Mouse (Mus musculus): ENCODE data around the gene Foxn1.

Gene Foxn1

DNA sequence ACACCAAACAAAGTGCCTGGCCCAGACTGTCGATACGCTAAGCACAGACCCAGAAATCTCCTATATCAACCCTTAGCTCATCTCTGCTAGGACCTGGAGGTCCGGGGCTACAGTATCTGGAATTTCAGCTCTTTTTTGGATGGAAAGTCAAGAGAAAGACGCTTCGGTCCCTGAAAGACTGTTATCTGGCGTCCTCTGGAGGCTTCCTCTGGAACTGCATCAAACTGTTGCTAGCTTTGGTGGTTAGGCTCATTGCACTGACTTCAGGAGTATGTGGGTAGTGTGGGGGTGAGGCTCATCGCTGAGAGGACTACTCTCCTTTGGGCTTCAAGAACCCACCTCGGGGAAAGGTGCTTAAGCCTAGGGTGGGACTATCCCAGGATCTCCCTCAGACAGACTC is 13.3 kb upstream of the Foxn1 start:
- peak; percentile 88 to 89 for DNase-seq

DNA sequence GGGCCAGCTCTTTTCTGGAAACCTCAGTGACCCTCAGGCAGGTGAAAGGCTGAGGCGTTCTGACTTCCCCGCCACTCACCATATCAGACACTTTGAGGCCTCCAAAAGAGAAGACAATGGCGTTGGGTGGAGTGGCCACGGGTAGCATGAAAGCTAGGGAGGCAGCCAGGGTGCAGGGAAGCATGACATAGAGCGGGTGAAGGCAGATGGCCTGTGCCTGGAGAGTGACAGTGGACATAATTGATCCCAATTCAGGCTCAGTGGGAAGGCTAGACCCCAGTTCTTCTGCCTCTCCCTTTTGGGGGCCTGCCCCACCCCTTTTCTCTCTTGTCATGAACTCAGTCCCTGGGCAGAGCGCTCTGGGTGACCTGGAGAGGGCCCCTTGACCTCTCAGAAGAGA is 11.9 kb upstream of the Foxn1 start:
- DNase-seq = no peak

DNA sequence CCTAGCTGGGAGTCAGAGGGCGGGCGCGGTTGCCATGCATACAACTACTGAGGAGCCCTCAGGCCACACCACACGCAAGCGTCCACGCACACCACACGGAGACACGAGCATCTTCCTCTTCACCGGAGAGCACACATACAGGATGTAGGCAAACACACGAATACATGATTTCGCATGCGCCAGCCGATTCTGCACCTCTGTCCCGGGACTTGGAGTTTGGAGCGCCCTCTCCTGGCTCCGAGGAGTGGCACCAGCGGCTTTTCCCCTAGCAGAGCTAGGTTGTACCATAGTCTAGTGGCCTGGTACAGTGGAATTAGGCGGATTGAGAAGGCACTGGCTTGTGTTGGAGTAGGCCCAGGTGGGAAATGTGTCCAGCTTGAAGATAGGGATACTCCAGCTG is 11.0 kb upstream of the Foxn1 start:
- peak; percentile 86 to 89 for DNase-seq

DNA sequence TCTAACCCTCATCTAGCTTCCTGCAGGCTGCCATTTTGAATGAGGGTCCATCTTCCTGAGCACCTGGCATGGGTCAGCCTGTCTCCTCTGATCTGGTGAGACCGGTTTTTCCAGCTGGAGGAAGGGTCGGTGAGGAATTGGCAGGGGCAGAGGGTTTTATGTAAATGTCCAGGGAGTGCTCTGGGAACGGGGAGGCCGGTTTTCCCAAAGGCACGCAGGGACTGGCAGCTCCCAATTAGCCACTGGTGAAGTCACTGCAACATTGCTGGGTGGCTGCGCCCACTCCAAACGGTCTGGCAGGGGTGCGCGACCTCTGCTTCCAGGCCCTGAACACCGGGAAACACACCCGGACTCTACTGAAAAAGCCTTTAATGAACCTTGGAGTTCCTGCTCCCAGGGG is 10.6 kb upstream of the Foxn1 start:
- peak in 1 of 2 experiments; percentile 50 for DNase-seq

DNA sequence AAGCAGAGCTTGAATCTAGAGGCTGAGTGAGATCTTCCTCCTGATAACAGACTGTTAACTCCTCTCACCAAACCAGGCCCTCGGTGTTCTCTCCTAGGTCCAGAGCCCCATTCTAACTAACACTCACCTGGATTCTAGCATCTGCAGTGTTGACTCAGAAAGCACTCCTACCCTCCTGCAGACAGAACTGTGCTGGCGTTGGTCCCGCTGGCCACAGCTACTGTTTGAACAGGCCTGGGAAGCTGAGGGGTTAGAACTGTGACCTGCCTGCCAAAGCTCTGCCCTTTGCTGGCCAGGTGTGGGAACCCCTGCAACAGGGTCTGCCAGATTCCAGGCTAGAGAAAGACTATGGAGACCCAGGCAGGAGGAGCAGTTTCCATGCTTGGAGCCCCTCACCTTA is 6.4 kb upstream of the Foxn1 start:
- no peak for DNase-seq

DNA sequence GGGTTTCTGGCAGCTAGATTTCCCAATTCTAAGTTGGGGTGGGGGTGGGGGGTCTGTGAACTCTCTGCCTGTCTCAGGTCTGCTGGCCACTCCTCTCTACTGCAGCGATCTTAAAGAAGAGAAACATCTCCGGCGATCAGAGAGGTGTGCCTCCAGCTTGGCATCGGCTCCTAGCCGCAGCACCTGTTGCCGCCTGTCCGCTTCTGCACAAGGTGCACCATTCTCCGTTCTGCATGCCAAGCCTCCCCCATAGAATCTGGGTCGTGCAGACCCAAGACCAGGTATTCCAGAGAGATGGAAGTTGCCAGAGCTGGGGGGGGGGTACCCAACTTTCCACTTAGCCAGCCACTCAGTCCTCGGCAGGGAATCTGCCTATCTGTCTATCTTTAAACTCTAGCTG is 582 bp downstream of the Foxn1 start:
- DNase-seq = no peak

DNA sequence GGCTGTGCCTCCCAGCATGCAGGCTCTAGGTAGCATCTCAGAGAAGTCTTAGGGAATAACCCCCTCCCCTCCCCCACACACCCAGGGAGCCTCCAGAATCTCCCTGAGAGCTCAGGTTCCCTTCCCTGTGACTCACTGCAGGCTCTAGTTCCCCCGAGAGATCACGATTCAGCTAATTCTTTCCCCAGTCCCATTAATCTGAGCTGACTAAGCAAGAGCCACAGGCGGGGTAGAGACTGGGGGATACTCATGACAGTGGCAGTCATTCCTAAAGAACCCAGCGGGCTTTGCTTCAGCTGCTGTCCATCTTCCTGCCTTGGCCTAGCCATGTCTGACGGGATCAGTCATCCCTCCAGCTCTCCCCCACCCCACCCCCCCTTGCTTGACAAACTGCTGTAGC is 3.7 kb downstream of the Foxn1 start:
- no peak for DNase-seq

DNA sequence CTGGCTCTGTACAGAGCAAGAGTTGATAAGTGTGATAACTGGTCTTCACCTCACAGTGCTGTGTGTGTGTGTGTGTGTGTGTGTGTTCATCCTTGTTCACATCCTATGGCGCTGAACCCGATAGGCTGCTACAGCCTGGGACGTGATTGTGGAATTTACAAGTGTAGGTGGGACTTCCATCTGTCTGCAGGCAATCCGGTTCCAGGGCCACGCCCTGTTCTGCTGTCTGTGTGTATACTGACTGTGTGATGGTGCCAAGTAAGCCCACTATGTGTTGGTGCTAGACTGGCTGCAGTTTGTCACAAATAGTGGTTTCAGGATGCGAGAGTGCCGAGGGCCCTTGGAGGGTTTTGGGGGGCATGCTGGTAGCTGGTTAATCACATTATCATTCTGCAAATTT is 4.1 kb downstream of the Foxn1 start:
- DNase-seq = no peak

DNA sequence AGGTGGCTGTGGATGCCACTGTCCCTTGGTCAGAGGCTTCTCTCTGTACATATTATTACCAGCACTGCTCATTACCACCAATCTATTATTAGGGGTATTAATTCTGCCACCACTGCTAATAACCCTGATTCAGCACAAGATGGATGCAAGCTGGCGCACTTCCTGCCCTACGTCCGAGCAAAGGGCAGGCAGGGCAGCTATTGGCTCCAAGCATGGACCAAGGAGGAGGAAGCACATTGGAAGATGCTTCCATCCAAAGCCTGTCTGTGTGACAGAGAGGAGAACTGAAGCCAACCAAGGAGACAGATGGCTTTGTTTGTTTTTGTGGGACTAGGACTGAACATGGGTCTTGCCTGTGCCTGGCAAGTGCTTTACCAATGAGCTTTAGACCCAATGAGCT is 5.4 kb downstream of the Foxn1 start:
- no peak for DNase-seq

DNA sequence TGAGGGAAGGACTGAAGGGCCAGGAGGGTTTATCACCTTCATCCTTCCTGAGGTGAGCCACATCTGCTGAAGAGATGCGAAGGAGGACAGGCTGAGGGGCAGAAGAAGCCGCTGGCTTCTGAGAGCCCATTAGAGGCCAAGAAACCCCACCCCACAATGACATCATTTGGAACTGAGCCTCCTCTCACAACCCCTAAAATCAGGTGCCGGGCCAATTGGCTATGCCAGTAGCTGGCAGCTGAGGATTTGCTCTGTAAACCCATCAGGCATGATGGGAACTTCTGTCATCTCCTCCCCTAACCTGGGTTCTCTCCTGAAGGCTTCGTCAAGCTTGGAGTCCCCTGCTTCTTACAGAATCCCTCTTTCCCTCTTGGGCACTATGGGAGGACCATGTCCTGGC is 6.0 kb downstream of the Foxn1 start:
- no peak for DNase-seq

DNA sequence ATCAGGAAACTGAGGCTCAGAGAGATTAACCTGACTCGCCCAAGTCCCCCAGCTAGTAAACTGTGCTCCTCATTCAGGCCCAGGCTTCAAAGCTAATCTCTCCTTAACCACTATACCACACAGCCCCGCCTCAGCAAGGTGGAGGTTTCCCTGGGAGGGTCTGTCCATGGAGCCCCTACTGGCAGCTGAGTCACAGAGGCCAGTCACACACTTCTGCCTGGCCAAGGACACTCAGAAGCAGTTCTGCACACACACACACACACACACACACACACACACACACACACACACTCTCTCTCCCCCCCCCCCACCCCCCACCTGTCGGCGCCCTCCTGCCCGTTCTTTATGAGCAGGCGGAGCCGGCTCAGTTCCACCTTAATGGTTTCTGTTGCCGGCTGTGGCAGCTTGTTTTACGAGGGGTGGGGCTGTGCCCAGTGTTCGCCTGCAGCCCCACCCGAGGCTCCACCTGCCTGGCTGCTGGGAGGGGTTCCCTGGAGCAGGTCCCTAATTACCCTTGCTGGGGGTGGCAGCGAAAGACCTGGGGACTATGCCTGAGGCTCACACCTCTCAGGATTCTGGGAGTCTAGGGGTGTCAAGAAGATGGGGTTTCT is 8.7 kb downstream of the Foxn1 start:
- peak; percentile 48 to 69 for DNase-seq

DNA sequence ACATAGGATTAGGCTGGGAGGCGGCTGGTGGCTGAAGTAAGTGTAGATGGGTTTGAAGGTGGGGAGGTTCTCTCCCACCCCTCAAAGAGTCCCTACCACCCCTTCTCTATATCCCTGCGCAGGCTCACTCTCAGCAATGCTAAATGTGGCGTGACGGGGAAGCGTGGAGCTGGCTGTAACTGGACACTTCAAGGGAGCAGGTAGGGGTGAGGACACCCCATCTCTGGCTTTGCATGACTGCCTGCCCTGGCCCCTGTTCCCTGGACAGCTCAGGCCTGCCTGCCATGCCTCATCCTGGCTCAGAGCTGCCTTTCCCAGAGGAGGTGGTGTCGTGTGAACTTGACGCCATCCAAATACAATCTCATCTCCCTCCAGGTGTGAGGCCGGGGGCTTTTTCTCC is 12.2 kb downstream of the Foxn1 start:
- peak; percentile 44 to 69 for DNase-seq

DNA sequence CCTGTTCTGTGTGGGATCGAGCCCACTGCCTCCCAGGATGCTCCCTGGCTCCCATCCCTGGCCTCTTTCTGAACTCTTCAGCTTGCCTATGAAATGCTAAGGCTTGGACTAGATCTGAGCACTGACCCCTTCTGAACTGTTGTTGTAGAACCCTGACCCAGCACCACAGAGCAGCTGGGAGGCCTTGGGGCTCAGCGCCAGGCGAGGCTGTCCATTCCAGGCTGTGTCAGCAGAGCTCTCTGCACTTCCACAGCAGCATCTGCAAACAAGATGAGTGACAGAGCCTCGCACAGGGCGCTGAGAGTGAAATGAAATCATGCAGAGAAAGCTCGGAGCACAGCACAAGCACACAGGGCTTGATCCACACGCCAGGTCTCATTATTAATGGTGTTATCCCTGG is 13.7 kb downstream of the Foxn1 start:
- DNase-seq = peak; percentile 65 to 71

DNA sequence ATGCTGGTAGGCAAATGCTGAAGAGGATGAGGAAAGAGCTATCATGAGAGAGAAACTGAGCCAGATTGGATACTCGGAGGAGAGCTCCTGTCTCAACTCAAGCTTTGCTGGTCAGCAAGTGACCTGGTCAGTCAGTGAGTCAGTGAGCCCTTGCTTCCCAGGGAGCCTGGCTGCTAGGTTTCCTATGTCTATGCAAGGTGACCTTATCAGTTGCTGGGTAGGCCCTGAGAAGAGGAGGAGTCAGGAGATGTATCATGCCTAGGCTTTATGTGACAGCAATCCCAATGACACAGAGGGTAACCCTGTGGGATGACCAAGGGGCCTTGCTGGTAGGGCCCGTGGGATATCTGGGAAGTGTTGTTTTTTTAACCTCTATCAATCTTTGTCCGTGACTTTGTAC is 14.2 kb downstream of the Foxn1 start:
- DNase-seq = no peak

DNA sequence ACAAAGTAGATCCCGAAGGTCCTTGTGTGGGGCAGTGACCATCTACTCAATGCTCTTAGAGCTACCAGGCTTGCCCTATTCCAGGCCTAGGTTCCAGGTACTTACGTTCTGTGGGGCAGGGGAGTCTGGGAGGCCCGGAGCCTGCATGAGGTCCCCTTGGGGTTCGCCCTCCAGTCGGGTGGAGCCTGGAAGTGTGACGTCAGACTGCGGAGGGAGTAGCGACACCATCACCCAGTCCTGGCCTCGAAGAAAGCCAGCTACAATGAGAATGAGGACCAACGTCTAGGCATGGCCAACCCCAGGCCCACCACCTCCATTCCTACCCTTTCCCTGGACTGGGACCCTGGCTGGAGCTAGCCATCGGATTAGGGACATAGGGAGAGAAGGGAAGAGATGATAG is 14.6 kb downstream of the Foxn1 start:
- no peak for DNase-seq

DNA sequence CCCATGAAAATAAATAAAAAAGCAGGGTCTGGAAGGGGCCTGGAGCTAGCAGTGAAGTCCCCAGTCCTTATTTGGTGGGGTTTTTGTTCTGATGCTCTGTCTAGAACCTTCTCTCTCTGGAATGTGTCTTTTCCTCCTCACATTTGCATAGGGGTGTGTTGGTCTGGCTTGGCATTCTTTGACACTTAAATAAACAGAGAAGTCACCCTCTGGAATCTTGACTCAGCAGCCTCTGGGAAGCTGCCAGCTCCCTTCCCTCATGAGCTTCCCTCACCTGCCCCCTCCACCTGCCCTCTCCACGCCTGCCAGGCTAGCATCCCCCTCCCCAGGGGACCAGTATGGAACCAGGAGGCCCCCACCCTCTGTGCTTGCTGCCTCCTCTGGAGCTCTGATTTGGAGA is 16.0 kb downstream of the Foxn1 start:
- DNase-seq = peak; percentile 36 to 46

DNA sequence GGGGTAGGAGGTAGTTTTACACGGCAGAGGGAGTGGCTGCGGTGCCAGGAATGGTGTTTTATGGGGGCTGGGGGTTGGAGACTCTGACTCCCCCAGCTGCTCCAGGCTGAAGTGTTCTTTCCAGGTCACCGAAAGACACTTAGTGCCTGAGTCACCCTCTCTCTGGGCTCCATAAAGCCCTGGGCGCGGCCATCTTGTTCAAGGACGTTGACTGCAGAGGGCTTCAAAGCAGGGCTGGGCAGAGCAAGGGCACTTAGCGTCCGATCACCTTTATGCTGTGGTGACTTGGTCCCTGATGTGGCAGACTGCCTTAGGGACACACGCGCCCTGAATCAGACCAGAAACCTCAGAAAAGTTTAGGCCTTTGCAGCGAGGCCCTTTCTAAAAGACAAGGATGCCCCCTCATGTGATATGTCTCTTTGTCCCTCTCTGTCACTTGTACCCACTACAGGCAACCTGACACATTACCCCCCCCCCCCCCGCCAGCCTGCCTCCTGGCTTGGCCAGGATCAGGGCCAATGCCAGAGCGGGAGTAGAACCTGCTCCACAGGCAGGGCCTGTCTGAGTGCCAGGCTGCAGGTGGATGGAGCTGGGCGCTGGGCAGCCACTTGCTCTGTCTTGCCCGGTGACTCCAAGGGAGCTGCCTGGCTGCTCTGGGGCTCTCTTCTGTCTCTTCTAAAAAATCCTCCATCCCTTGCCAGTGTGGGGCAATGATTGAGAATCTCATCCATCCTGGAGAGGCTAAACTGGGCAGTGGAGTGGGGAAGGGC is 18.7 kb downstream of the Foxn1 start:
- DNase-seq = no peak

DNA sequence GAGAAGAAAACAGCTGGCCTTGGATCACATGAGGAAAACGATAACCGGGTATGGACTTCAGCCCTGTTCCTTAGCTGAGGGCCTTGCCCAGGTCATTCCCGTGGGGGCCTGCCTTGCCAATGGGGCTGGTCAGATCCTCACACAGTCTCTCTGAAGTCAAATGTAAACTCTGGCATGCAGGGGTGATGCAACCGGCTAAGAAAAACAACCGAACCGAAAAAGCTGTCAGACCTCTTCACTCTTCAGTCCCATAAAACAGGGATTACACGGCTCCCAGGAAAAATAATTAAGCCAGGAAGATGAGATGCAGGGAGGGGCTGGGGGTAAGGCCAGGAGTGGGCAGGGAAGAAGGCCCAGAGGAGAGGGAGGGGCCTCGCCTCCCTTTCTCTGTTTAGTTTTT is 22.3 kb downstream of the Foxn1 start:
- DNase-seq = peak in 1 of 2 experiments; percentile 53

DNA sequence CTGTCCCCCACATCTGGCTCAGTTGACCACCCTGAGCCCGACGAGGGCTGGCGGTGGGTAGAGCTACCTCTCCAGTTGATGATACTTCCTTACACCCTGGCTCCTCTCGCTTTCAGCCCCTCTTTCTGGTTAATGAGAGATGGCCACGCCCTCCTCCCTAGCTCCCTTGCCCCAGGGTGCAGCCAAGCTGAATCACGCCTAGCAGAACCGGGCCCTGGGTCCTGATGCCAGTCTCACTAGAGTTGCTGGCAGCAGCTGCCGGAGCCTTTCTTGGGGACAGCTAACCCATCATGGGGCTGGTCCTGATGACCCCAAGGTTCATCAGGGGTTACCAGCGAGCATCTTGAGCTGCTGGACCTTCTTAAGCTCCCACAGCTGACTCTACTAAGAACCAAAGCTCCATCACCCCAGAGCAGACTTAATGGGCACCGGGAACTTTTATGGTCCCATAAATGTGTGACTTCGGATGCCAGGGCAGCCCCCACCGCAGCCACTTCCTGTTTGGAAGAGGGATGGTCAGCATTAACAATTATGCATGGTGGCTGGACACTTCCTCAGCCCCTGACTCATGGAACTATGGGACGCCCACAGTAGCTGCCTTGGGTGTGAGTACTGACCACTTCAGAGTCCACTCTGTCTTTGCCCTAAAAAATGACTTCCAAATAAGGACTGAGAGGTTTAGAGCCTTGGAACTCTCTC is 22.9 kb downstream of the Foxn1 start:
- peak; percentile 60 to 70 for DNase-seq

DNA sequence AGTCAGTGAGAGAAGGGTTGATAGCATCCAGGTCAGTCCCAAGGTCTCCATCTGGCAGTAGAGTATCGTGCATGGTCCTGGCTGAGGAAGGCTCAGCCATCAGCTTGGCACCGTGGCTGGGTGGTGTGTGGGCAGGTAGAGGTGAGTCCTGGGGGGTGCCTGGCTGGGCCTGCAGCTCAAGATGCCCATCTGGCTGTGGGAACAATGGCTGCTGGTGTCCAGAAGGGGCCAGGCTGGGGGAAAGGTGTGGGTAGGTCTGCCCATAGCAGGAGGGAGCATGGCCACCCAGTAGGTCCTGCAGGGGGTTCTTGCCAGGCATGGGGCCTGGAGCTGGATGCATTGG is 25.6 kb downstream of the Foxn1 start:
- no peak for DNase-seq

DNA sequence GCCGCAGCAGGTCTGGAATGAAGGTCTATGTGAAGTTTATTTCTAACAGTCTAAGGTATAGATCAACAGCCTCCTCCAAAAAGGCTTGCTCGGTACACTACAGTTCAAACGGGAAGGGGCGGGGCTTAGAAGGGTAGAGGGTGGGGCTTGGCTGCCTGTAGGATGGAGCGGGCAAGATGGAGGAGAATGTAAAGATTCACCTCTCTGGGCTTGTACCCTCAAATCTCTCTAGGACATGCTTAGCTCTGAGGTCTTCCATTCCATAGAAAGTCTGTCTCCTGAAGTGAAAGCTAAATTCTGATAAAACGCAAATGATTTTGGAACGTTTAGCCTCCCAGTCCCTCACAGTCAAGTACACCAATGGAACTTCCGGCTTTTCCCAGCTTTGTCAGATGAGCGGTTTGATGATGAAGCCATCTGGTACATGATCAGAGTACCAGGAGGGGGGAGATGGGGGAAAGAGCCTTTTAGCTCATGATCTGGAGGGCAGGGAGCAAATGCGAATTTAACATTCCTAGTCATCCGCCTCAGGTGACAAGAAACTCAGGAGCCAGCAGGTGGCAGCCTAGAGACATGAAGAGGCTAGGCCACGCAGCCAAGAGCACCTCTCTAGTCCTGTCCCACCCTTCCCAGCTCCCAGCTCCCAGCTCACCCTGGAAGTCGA is 26.1 kb downstream of the Foxn1 start:
- peak; percentile 91 to 93 for DNase-seq

DNA sequence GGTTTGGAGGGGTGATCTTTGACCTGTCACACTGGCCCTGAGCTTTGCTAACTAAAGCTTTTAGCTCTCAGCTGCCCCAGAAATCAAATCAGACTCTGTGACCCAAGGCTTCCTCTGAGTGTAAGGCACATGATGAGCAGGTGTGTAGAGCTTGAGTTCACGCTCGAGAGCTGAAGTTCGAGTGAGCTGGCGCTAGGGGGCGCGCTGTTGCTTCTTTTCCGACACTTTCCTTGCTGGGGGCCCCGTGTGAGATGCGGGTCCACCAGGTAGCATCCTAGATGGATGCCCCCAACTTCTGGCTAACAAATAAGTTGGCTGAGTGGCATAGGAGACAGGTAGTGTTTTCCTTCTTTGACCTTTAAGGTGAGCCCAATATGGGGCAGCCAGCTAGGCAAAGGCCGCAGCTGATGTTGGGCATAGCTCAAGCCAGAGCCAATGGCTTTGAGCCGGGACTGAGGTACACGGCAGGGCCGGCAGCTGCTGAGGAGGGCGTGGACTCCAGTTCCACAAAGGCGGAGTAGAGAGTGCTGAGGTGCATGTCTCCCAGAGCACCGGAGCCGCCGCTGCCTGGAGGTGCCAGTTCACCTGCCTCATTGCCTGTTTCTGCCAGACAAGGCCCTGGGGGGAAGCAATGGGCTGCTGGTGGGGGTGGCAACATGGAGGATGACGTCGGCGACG is 27.9 kb downstream of the Foxn1 start:
- DNase-seq = peak; percentile 66 to 68
